Mouse (Mus musculus) layer of hippocampus, adult 2 months (tissue): ENCODE measurements at regions not wholly inside any gene's neighbourhood (a gene's known extent, or its start where the extent isn't known, plus 50 kb on each side); places are given as distances from the start of the nearest gene placed in this dataset.

Experiments used
- DNase-seq, 2 experiments: peaks; one replicate each; pipeline ENCODE4 v3.0.0; 2022; ENCODE audit warnings: low spot score in 2 of 2
- H3K27ac ChIP-seq: fragments of 200-600 bp; 2 replicates; pipeline ENCODE4 v1.8.1; 2022
- H3K4me3 ChIP-seq: fragments of 200-600 bp; 2 replicates; pipeline ENCODE4 v1.8.1; 2022; ENCODE audit warnings: mild to moderate bottlenecking
- CTCF ChIP-seq: fragments of 200-600 bp; conservative IDR thresholded peaks from 2 replicates; pipeline ENCODE4 v1.8.1; 2022; ENCODE audit warnings: antibody characterized with exemption, mild to moderate bottlenecking, moderate library complexity

GRCm38 (mm10) chr11:63482593-63482992 lies 353.8 kb downstream of the Pmp22 start:
- DNase-seq, result no peak
- TF ChIP-seq CTCF, result no peak
- no peak overlapping the region for H3K27ac ChIP-seq

GRCm38 (mm10) chr11:63487203-63487602 lies 358.4 kb downstream of the Pmp22 start:
- no peak for DNase-seq
- H3K27ac ChIP-seq, result no peak overlapping the region
- no peak overlapping the region for H3K4me3 ChIP-seq
- no peak for TF ChIP-seq CTCF

More at GRCm38 (mm10) chr11:63482593-63482992, 353.8 kb downstream of the Pmp22 start:
- no peak overlapping the region for H3K4me3 ChIP-seq

- no peak overlapping the region for H3K4me3 ChIP-seq
- H3K27ac ChIP-seq, result no peak overlapping the region
- TF ChIP-seq CTCF, result no peak
- peak in 1 of 2 experiments; percentile 7 for DNase-seq
These were observed 373.4 kb downstream of the Pmp22 start for GRCm38 (mm10) chr11:63502181-63502580.

GRCm38 (mm10) chr11:63507387-63507786 lies 378.6 kb downstream of the Pmp22 start:
- Histone ChIP-seq H3K4me3 (no peak overlapping the region), H3K27ac (no peak overlapping the region)
- TF ChIP-seq CTCF, result no peak
- no peak for DNase-seq

- Histone ChIP-seq H3K27ac (no peak overlapping the region), H3K4me3 (no peak overlapping the region)
- TF ChIP-seq CTCF, result no peak
- no peak for DNase-seq
These were observed 379.9 kb downstream of the Pmp22 start for GRCm38 (mm10) chr11:63508727-63509126.

GRCm38 (mm10) chr11:63510611-63511010 lies 381.8 kb downstream of the Pmp22 start:
- H3K27ac ChIP-seq, result no peak overlapping the region
- no peak for DNase-seq
- no peak overlapping the region for H3K4me3 ChIP-seq
- no peak for TF ChIP-seq CTCF

- no peak for TF ChIP-seq CTCF
- no peak for DNase-seq
- H3K27ac ChIP-seq, result no peak overlapping the region
- H3K4me3 ChIP-seq, result no peak overlapping the region
These were observed 385.8 kb downstream of the Pmp22 start for GRCm38 (mm10) chr11:63514615-63515014.

GRCm38 (mm10) chr11:63518847-63519246 lies 390.1 kb downstream of the Pmp22 start:
- no peak overlapping the region for H3K4me3 ChIP-seq
- TF ChIP-seq CTCF, result no peak
- H3K27ac ChIP-seq, result no peak overlapping the region
- peak in 1 of 2 experiments; percentile 8 for DNase-seq

- Histone ChIP-seq H3K27ac (no peak overlapping the region), H3K4me3 (no peak overlapping the region)
- TF ChIP-seq CTCF, result no peak
- no peak for DNase-seq
These were observed 395.5 kb downstream of the Pmp22 start for GRCm38 (mm10) chr11:63524254-63524653.

GRCm38 (mm10) chr11:63525431-63525830 lies 396.6 kb downstream of the Pmp22 start:
- H3K27ac ChIP-seq, result no peak overlapping the region
- no peak for DNase-seq
- H3K4me3 ChIP-seq, result no peak overlapping the region
- no peak for TF ChIP-seq CTCF

GRCm38 (mm10) chr11:63525956-63526355 lies 396.1 kb downstream of the Hs3st3b1 start:
- no peak for DNase-seq
- no peak for TF ChIP-seq CTCF
- Histone ChIP-seq H3K4me3 (no peak overlapping the region), H3K27ac (no peak overlapping the region)

- TF ChIP-seq CTCF, result peak; percentile 14; the same call in 1 of the 2 replicates
- DNase-seq, result no peak
- H3K27ac ChIP-seq, result no peak overlapping the region
- no peak overlapping the region for H3K4me3 ChIP-seq
These were observed 389.3 kb downstream of the Hs3st3b1 start for GRCm38 (mm10) chr11:63532752-63533151.

GRCm38 (mm10) chr11:63533555-63534200 lies 388.4 kb downstream of the Hs3st3b1 start:
- no peak for TF ChIP-seq CTCF
- Histone ChIP-seq H3K4me3 (no peak overlapping the region), H3K27ac (no peak overlapping the region)
- no peak for DNase-seq

- no peak for TF ChIP-seq CTCF
- DNase-seq, result no peak
- H3K4me3 ChIP-seq, result no peak overlapping the region
- H3K27ac ChIP-seq, result no peak overlapping the region
These were observed 384.4 kb downstream of the Hs3st3b1 start for GRCm38 (mm10) chr11:63537693-63538092.
